Mouse (Mus musculus): ENCODE data around the gene Ilk.

- TF ChIP-seq CTCF (IDR thresholded peaks at IDR 0.05), result no peak
- no peak for TF ChIP-seq POLR2A (IDR thresholded peaks at IDR 0.05; ENCODE audit: insufficient read depth, low read depth, low read length)
- no peak for TF ChIP-seq EP300 (IDR thresholded peaks at IDR 0.05; ENCODE audit: insufficient read depth, low read depth, low read length)
Measured at GRCm38 (mm10) chr7:105726980-105727325, 9.4 kb upstream of the Ilk start.
